Mouse (Mus musculus): Measurements from ENCODE around the gene Wdr62.
A peak's percentile ranks its signal among the peaks of the same experiment; 100 is the strongest.
"Not testable (repeated sequence)": the region's sequence is repeated elsewhere in the genome, so short reads cannot be mapped to it uniquely, and the experiment has no call there.

Wdr62 gene

GRCm38 (mm10) chr7:30251956-30252954 lies 28.0 kb downstream of the Wdr62 start:
- peak; percentile 94 for DNase-seq

- not testable (repeated sequence) for DNase-seq
These were observed 42.8 kb downstream of the Wdr62 start for GRCm38 (mm10) chr7:30237374-30237773.

- peak; percentile 80 for DNase-seq
These were observed 44.6 kb downstream of the Wdr62 start, which contains the start of gene Ovol3 for GRCm38 (mm10) chr7:30235625-30236024. Gene Ovol3 (minus strand): TSS chr7:30235725.

GRCm38 (mm10) chr7:30235091-30235490 lies 45.1 kb downstream of the Wdr62 start:
- DNase-seq: peak; percentile 91

- peak; percentile 92 for DNase-seq
These were observed 45.9 kb downstream of the Wdr62 start for GRCm38 (mm10) chr7:30234276-30234858.

GRCm38 (mm10) chr7:30233387-30233786 lies 46.8 kb downstream of the Wdr62 start:
- DNase-seq: peak; percentile 90

- DNase-seq: peak; percentile 96
These were observed 47.5 kb downstream of the Wdr62 start for GRCm38 (mm10) chr7:30232631-30233148.

- DNase-seq: peak; percentile 100
These were observed 48.4 kb downstream of the Wdr62 start, which contains the start of the genes Polr2i and Tbcb for GRCm38 (mm10) chr7:30231669-30232454. Gene Polr2i (plus strand): TSS chr7:30231948. Gene Tbcb (minus strand): TSS chr7:30232272.

GRCm38 (mm10) chr7:30231328-30231668 lies 48.9 kb downstream of the Wdr62 start:
- no peak for DNase-seq

GRCm38 (mm10) chr7:30224206-30224605 lies 56.0 kb downstream of the Wdr62 start:
- DNase-seq: peak; percentile 77

GRCm38 (mm10) chr7:30222205-30222604 lies 58.0 kb downstream of the Wdr62 start:
- DNase-seq: no peak

GRCm38 (mm10) chr7:30221433-30221832 lies 58.8 kb downstream of the Wdr62 start:
- DNase-seq: no peak

GRCm38 (mm10) chr7:30220008-30220356 lies 60.2 kb downstream of the Wdr62 start:
- peak; percentile 72 for DNase-seq

GRCm38 (mm10) chr7:30219293-30220007 lies 60.8 kb downstream of the Wdr62 start:
- DNase-seq: peak; percentile 93

- DNase-seq: peak; percentile 86
These were observed 62.9 kb downstream of the Wdr62 start for GRCm38 (mm10) chr7:30217277-30217676.

- DNase-seq: peak; percentile 97
These were observed 63.5 kb downstream of the Wdr62 start for GRCm38 (mm10) chr7:30216723-30217151.

- no peak for DNase-seq
These were observed 64.3 kb downstream of the Wdr62 start for GRCm38 (mm10) chr7:30215875-30216274.

GRCm38 (mm10) chr7:30213881-30214280 lies 66.3 kb downstream of the Wdr62 start:
- DNase-seq: no peak

GRCm38 (mm10) chr7:30211025-30211424 lies 69.2 kb downstream of the Wdr62 start:
- DNase-seq: no peak

- DNase-seq: not testable (repeated sequence)
These were observed 73.9 kb downstream of the Wdr62 start for GRCm38 (mm10) chr7:30206364-30206763.

- no peak for DNase-seq
These were observed 74.8 kb downstream of the Wdr62 start for GRCm38 (mm10) chr7:30205383-30205782.

GRCm38 (mm10) chr7:30204380-30204779 lies 75.8 kb downstream of the Wdr62 start:
- peak; percentile 92 for DNase-seq
